In the genomic region with DNA sequence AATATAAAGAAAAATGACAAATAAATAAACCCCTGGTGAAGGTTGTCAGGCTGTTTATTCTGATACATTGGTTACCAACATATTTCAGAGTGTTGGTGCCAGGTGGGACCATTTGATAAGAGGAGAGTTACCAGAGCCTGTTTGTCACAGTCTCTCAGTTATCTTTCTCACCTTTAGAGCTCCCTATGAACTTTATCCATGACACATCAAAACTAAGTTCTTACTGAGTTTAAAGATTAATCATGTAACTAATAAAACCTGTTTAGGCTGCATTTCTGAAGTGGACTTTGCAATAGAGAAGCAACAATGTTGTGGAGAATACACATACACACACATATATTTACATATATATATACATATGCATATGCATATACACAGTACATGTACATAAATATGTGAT, we compare ENCODE assay signal across 27 mouse cellular contexts.
DNase-seq lines count a peak whose midpoint lies in the region; ATAC-seq and TF ChIP-seq lines count a peak whose summit lies in the region.
"Had no signal": no experiment of that assay in that cellular context is flagged by ENCODE, and none has a peak within 500 bp of the region (broad histone marks: within the 10 kb centered on the region; RNA-seq: fewer than 3 reads in every experiment).

No protein-coding gene starts in this region.

- H3K4me2 ChIP-seq in kidney, postnatal 0 days (ENCODE audit: low read length) = no peak overlapping the region
- H3K4me2 ChIP-seq in intestine, postnatal 0 days (replicated peaks; ENCODE audit: low read depth) = no peak overlapping the region
- H3K4me2 ChIP-seq: embryonic facial prominence, embryonic 13.5 days; embryonic facial prominence, embryonic 15.5 days; forebrain, embryonic 13.5 days; forebrain, embryonic 15.5 days had no signal

- H3K9ac ChIP-seq in kidney, postnatal 0 days (ENCODE audit: low read depth, low read length) = no peak overlapping the region
- H3K9ac ChIP-seq in intestine, postnatal 0 days (ENCODE audit: low read depth, low read length) = no peak overlapping the region
- H3K9ac ChIP-seq: embryonic facial prominence, embryonic 13.5 days; embryonic facial prominence, embryonic 15.5 days; forebrain, embryonic 13.5 days; forebrain, embryonic 15.5 days; forebrain, postnatal 0 days had no signal

- no peak for TF ChIP-seq CTCF in kidney, adult 2 months (conservative IDR thresholded peaks at IDR 0.05; ENCODE audit: insufficient read depth, insufficient read length, low read depth, low read length)
- TF ChIP-seq CTCF in kidney, postnatal 0 days (IDR thresholded peaks at IDR 0.05; ENCODE audit: low read depth) = no peak
- TF ChIP-seq CTCF in intestine, postnatal 0 days (IDR thresholded peaks at IDR 0.05; ENCODE audit: low read depth) = no peak

- H3K4me1 ChIP-seq in kidney, adult 2 months (ENCODE audit: control insufficient read depth, insufficient read depth, low read length) = no peaks in the 10 kb centered on the region; the same call in 1 of the 2 replicates
- H3K4me1 ChIP-seq in kidney, postnatal 0 days (replicated peaks; ENCODE audit: insufficient read depth, low read length) = no peaks in the 10 kb centered on the region
- no peaks in the 10 kb centered on the region for H3K4me1 ChIP-seq in intestine, postnatal 0 days (replicated peaks; ENCODE audit: control insufficient read depth, insufficient read depth, low read length)
- H3K4me1 ChIP-seq: embryonic facial prominence, embryonic 13.5 days; embryonic facial prominence, embryonic 15.5 days; forebrain, embryonic 13.5 days; forebrain, embryonic 15.5 days had no signal

- H3K9me3 ChIP-seq in kidney, postnatal 0 days (replicated peaks; ENCODE audit: low read length) = no peaks in the 10 kb centered on the region
- H3K9me3 ChIP-seq in intestine, postnatal 0 days (ENCODE audit: control insufficient read depth) = no peaks in the 10 kb centered on the region
- H3K9me3 ChIP-seq: embryonic facial prominence, embryonic 13.5 days; embryonic facial prominence, embryonic 15.5 days; forebrain, embryonic 13.5 days; forebrain, embryonic 15.5 days; G1E had no signal

- H3K27ac ChIP-seq in kidney, adult 2 months (ENCODE audit: insufficient read depth, low read depth, low read length) = no peak overlapping the region
- H3K27ac ChIP-seq in kidney, postnatal 0 days = no peak overlapping the region
- H3K27ac ChIP-seq in intestine, postnatal 0 days (ENCODE audit: low read depth, low read length) = no peak overlapping the region
- H3K27ac ChIP-seq: embryonic facial prominence, embryonic 13.5 days; embryonic facial prominence, embryonic 15.5 days; forebrain, embryonic 13.5 days; forebrain, embryonic 15.5 days had no signal

- H3K36me3 ChIP-seq in kidney, adult 2 months (ENCODE audit: control insufficient read depth, insufficient read depth, low read length) = no peaks in the 10 kb centered on the region
- no peaks in the 10 kb centered on the region for H3K36me3 ChIP-seq in kidney, postnatal 0 days (ENCODE audit: insufficient read depth, low read length)
- H3K36me3 ChIP-seq in intestine, postnatal 0 days (ENCODE audit: control insufficient read depth, insufficient read depth) = no peaks in the 10 kb centered on the region
- H3K36me3 ChIP-seq: embryonic facial prominence, embryonic 13.5 days; embryonic facial prominence, embryonic 15.5 days; forebrain, embryonic 15.5 days; G1E had no signal

- DNase-seq in kidney, adult 2 months = peak; percentile 41
- no peak for DNase-seq in kidney, postnatal 25 days
- no peak for DNase-seq in kidney, postnatal 0 days (ENCODE audit: low spot score)
- DNase-seq in kidney, postnatal 10 days = no peak
- DNase-seq: adrenal gland, adult 2 months; adrenal gland, postnatal 10 days; adrenal gland, postnatal 25 days; B cell, adult 2 months; cerebellum, adult 11 months; cerebellum, adult 18-20 months; cerebellum, adult 8-10 months; cerebellum, adult 9-11 months; cerebellum, postnatal 14 days; cerebellum, postnatal 36 days; embryo, embryonic 11 days; forebrain, postnatal 0 days had no signal

- no peak overlapping the region for H3K4me3 ChIP-seq in kidney, adult 2 months (ENCODE audit: insufficient read depth, low read depth, low read length)
- no peak overlapping the region for H3K4me3 ChIP-seq in kidney, postnatal 0 days (replicated peaks; ENCODE audit: low read depth, low read length)
- H3K4me3 ChIP-seq in intestine, postnatal 0 days (ENCODE audit: low read depth, low read length) = no peak overlapping the region
- H3K4me3 ChIP-seq: embryonic facial prominence, embryonic 13.5 days; embryonic facial prominence, embryonic 15.5 days; erythroblast, embryonic 14.5 days; forebrain, embryonic 13.5 days; forebrain, embryonic 15.5 days had no signal

- ATAC-seq in kidney, postnatal 0 days (replicated peaks; ENCODE audit: low FRiP score, low read depth) = 0 out of 2 replicates have a peak, but pooled peaks have one; percentile 29
- ATAC-seq in intestine, postnatal 0 days = peak; percentile 88
- no peak for ATAC-seq in activated CD4-positive, CD25-positive, alpha-beta regulatory T cell, adult 4 months
- ATAC-seq: CD4-positive, CD25-positive, alpha-beta regulatory T cell, adult 4 months; forebrain, embryonic 13.5 days; forebrain, embryonic 15.5 days; forebrain, postnatal 0 days; Patski had no signal

- no peaks in the 10 kb centered on the region for H3K27me3 ChIP-seq in kidney, adult 2 months (replicated peaks; ENCODE audit: control insufficient read depth, insufficient read depth, low read length)
- no peaks in the 10 kb centered on the region for H3K27me3 ChIP-seq in kidney, postnatal 0 days (ENCODE audit: insufficient read depth, low read length)
- H3K27me3 ChIP-seq in intestine, postnatal 0 days (replicated peaks; ENCODE audit: control insufficient read depth, insufficient read depth, low read length) = no peaks in the 10 kb centered on the region
- H3K27me3 ChIP-seq: CH12.LX; embryonic facial prominence, embryonic 13.5 days; embryonic facial prominence, embryonic 15.5 days; forebrain, embryonic 13.5 days; forebrain, embryonic 15.5 days; Patski had no signal

- no peak for TF ChIP-seq POLR2A in kidney, adult 2 months (IDR thresholded peaks at IDR 0.05; ENCODE audit: low read depth, low read length)
